Mouse (Mus musculus) hindbrain, embryonic 11.5 days (tissue): Measurements from ENCODE around the gene Efhd2. TPM values are rescaled to one million over a fixed set of nuclear protein-coding genes. Genes with fewer than 3 reads are reported as not detected.

Source experiments
- ATAC-seq: fragments of 200-750 bp; cut with Nextera tagmentation; 2 replicates; pipeline ENCODE4 v1.8.0; 2017; ENCODE audit warnings: mild to moderate bottlenecking, moderate TSS enrichment, moderate library complexity; ENCODE audit not compliant: low FRiP score
- DNase-seq: peaks from one replicate; pipeline ENCODE4 v3.0.0-alpha.2; 2015; ENCODE audit warnings: low spot score
- H3K27ac ChIP-seq: fragments of 300-500 bp; sonication (generic); 2 replicates; pipeline ENCODE4 v1.5.1; 2014; ENCODE audit warnings: mild to moderate bottlenecking, low read depth, low read length
- H3K27me3 ChIP-seq: fragments of 300-500 bp; sonication (generic); 2 replicates; pipeline ENCODE4 v1.6.1; 2014; ENCODE audit warnings: mild to moderate bottlenecking, low read length, moderate library complexity, mixed read lengths; ENCODE audit not compliant: control insufficient read depth, insufficient read depth
- H3K36me3 ChIP-seq: fragments of 300-500 bp; sonication (generic); 2 replicates; pipeline ENCODE4 v1.6.1; 2014; ENCODE audit warnings: mild to moderate bottlenecking, low read length, moderate library complexity, mixed read lengths; ENCODE audit not compliant: control insufficient read depth, insufficient read depth
- H3K4me1 ChIP-seq: fragments of 300-500 bp; sonication (generic); replicated peaks from 2 replicates; pipeline ENCODE4 v1.6.1; 2014; ENCODE audit warnings: low read length, mixed read lengths; ENCODE audit not compliant: control insufficient read depth, insufficient read depth
- H3K4me2 ChIP-seq: fragments of 300-500 bp; sonication (generic); replicated peaks from 2 replicates; pipeline ENCODE4 v1.6.1; 2014; ENCODE audit warnings: mild to moderate bottlenecking, low read depth, low read length
- H3K4me3 ChIP-seq: fragments of 300-500 bp; sonication (generic); 2 replicates; pipeline ENCODE4 v1.5.1; 2014; ENCODE audit warnings: low read depth, low read length
- H3K9ac ChIP-seq: fragments of 300-500 bp; sonication (generic); 2 replicates; pipeline ENCODE4 v1.6.1; 2014; ENCODE audit warnings: low read depth, low read length
- H3K9me3 ChIP-seq: fragments of 300-500 bp; sonication (generic); 2 replicates; pipeline ENCODE4 v1.6.1; 2016; ENCODE audit warnings: low read length; ENCODE audit not compliant: control insufficient read depth
- WGBS: fragments of 180-500 bp; shearing (Covaris S2); extraction: QIAGEN DNeasy Blood & Tissue Kit; methylation state at CpG from one replicate; pipeline ENCODE4 v1.1.7; 2014; 5-methylcytosine and 5-hydroxymethylcytosine counted together
- polyA plus RNA-seq: library from polyadenylated mRNA; unstranded; fragments of >200 nt; fragmentation: Nextera tagmentation; extraction: Ambion mirVana; gene quantifications from 2 replicates; pipeline ENCODE4 v1.2.1, GENCODE M21; 2014

Gene Efhd2
- 25.0 and 26.1 TPM in 2 replicates for polyA plus RNA-seq

- Histone ChIP-seq H3K4me3 (peak within 1 kb of the TSS; percentile 67), H3K36me3 (no peaks in the 10 kb centered on the region), H3K4me2 (peak within 1 kb of the TSS; percentile 98), H3K27me3 (no peaks in the 10 kb centered on the region), H3K27ac (peak within 1 kb of the TSS; percentile 31; the same call in 1 of the 2 replicates), H3K9ac (peak within 1 kb of the TSS; percentile 70), H3K9me3 (no peaks in the 10 kb centered on the region), H3K4me1 (peaks cover 5% of the 10 kb centered on the region; the same call in 1 of the 2 replicates)
- ATAC-seq (peak; percentile 92), DNase-seq (peak; percentile 84)
- 1% methylated on average over 53 of the region's 73 CpGs for WGBS
These were observed at the start of gene Efhd2 for GRCm38 (mm10) chr4:141874601-141875460. Gene Efhd2, minus strand, starts transcription at chr4:141874920.

- no peaks in the 10 kb centered on the region for H3K36me3 ChIP-seq
- H3K4me2 ChIP-seq: no peak overlapping the region
- no peaks in the 10 kb centered on the region for H3K4me1 ChIP-seq
- no peak for DNase-seq
- H3K9me3 ChIP-seq: no peaks in the 10 kb centered on the region
- H3K27me3 ChIP-seq: no peaks in the 10 kb centered on the region
- no peak for ATAC-seq
- no peak overlapping the region for H3K9ac ChIP-seq
- H3K27ac ChIP-seq: no peak overlapping the region
- H3K4me3 ChIP-seq: no peak overlapping the region
- WGBS: 91% methylated on average over 11 of the region's 11 CpGs
These were observed 49.2 kb upstream of the Efhd2 start for GRCm38 (mm10) chr4:141923961-141924360.

DNA sequence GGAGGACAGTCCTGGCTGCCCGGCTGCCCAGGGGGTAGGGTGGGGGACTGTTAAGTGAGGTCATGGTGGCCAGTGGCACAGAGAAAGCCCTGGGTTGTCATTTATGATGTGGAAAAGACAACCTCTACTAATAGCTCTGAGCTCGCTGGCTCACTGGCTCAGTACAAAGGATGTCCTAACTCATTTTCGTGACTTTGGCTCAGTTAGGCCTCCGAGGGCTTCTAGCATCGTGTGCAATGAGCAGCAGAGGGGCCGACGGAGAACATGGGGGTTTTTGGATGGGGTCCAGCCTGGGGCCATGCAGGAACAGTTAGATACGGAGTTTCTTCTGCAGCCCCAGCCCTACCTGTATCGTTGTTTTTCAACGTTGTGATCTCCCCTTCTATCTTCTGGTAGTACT is 45.7 kb upstream of the Efhd2 start:
- Histone ChIP-seq H3K27ac (no peak overlapping the region), H3K4me2 (no peak overlapping the region), H3K27me3 (no peaks in the 10 kb centered on the region), H3K9ac (no peak overlapping the region), H3K4me3 (no peak overlapping the region), H3K36me3 (no peaks in the 10 kb centered on the region), H3K4me1 (no peaks in the 10 kb centered on the region), H3K9me3 (no peaks in the 10 kb centered on the region)
- ATAC-seq (no peak), DNase-seq (no peak)
- WGBS: 94% methylated on average over 10 of the region's 10 CpGs

DNA sequence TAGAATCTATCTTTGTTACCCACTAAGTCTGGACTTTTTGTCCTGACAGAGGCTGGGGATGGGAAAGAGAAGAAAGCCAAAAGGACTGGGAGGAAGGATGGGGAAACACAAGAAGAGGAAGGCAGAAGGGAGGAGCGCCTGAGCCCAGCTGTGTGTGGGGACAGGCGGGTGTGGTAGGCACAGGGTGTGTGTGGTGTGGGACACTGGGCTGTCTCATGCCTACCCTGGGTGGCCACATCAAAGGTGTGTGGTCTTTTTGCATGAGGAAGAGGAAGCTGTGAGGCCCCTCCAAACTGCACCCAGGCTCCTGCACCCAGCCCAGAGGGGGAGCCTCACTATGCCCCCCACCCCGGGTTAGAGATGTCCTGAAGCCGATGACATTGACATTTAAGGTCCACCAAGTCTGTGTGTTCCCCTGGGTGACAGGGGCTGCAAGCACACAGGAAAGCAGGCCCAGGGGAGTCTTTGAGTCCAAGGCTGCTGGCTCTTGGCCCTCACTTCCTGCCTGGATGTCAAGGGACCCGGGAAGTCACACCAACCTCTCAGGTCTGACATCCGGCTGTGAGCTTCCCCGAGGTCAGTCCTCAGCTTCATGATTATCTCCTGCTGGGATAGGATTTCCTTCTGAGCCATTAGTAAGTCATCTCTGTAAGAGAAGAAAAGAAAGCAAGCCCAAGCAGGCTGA is 43.2 kb upstream of the Efhd2 start:
- H3K4me1 ChIP-seq: no peaks in the 10 kb centered on the region
- no peak overlapping the region for H3K4me2 ChIP-seq
- no peaks in the 10 kb centered on the region for H3K36me3 ChIP-seq
- H3K27me3 ChIP-seq: no peaks in the 10 kb centered on the region
- ATAC-seq (no peak), DNase-seq (no peak)
- no peak overlapping the region for H3K27ac ChIP-seq
- 70% methylated on average over 7 of the region's 7 CpGs for WGBS
- no peak overlapping the region for H3K9ac ChIP-seq
- H3K4me3 ChIP-seq: no peak overlapping the region
- H3K9me3 ChIP-seq: no peaks in the 10 kb centered on the region

- 38% methylated on average over 7 of the region's 7 CpGs for WGBS
- 0 out of 2 replicates have a peak overlapping the region, but pooled peaks have one; percentile 4 for H3K27ac ChIP-seq
- no peak overlapping the region for H3K9ac ChIP-seq
These were observed 39.3 kb upstream of the Efhd2 start for GRCm38 (mm10) chr4:141914040-141914439.

GRCm38 (mm10) chr4:141913201-141913993 is 38.7 kb upstream of the Efhd2 start:
- H3K4me1 ChIP-seq: no peaks in the 10 kb centered on the region
- H3K9me3 ChIP-seq: no peaks in the 10 kb centered on the region
- no peaks in the 10 kb centered on the region for H3K27me3 ChIP-seq
- H3K4me3 ChIP-seq: no peak overlapping the region
- 0 out of 2 replicates have a peak overlapping the region, but pooled peaks have one; percentile 17 for H3K27ac ChIP-seq
- no peak for DNase-seq
- H3K4me2 ChIP-seq: no peak overlapping the region
- no peaks in the 10 kb centered on the region for H3K36me3 ChIP-seq
- H3K9ac ChIP-seq: no peak overlapping the region
- WGBS: 66% methylated on average over 13 of the region's 13 CpGs
- peak; percentile 43; the same call in 1 of the 2 replicates for ATAC-seq

More at GRCm38 (mm10) chr4:141914040-141914439, 39.3 kb upstream of the Efhd2 start:
- no peaks in the 10 kb centered on the region for H3K4me1 ChIP-seq
- no peaks in the 10 kb centered on the region for H3K36me3 ChIP-seq
- no peak overlapping the region for H3K4me3 ChIP-seq
- DNase-seq: peak; percentile 29
- no peaks in the 10 kb centered on the region for H3K9me3 ChIP-seq
- H3K27me3 ChIP-seq: no peaks in the 10 kb centered on the region
- no peak overlapping the region for H3K4me2 ChIP-seq
- ATAC-seq: no peak

- ATAC-seq (no peak), DNase-seq (no peak)
- no peak overlapping the region for H3K4me2 ChIP-seq
- 87% methylated on average over 9 of the region's 9 CpGs for WGBS
- no peaks in the 10 kb centered on the region for H3K36me3 ChIP-seq
- no peak overlapping the region for H3K27ac ChIP-seq
- H3K4me1 ChIP-seq: peaks cover 18% of the 10 kb centered on the region
- no peaks in the 10 kb centered on the region for H3K9me3 ChIP-seq
- no peak overlapping the region for H3K4me3 ChIP-seq
- H3K9ac ChIP-seq: no peak overlapping the region
- no peaks in the 10 kb centered on the region for H3K27me3 ChIP-seq
These were observed 30.0 kb upstream of the Efhd2 start for GRCm38 (mm10) chr4:141904710-141905109.

- WGBS: 87% methylated on average over 8 of the region's 8 CpGs
- Histone ChIP-seq H3K9me3 (no peaks in the 10 kb centered on the region), H3K4me1 (peaks cover 23% of the 10 kb centered on the region), H3K27ac (peak overlapping the region; percentile 91), H3K9ac (no peak overlapping the region), H3K4me3 (no peak overlapping the region), H3K27me3 (no peaks in the 10 kb centered on the region), H3K36me3 (no peaks in the 10 kb centered on the region), H3K4me2 (no peak overlapping the region)
- DNase-seq (no peak), ATAC-seq (no peak; the same call in 1 of the 2 replicates)
These were observed 27.7 kb upstream of the Efhd2 start for GRCm38 (mm10) chr4:141902479-141902858.
